Mouse (Mus musculus): Measurements from ENCODE around the gene Gzma. TPM values are rescaled to one million over a fixed set of nuclear protein-coding genes. Genes with fewer than 3 reads are reported as not detected.
A peak's percentile ranks its signal among the peaks of the same experiment; 100 is the strongest.

Gzma gene
- 0.33 and 0.71 TPM in 2 replicates for polyA plus RNA-seq (2015; fragmentation: Nextera tagmentation; extraction: Ambion mirVana)

DNA sequence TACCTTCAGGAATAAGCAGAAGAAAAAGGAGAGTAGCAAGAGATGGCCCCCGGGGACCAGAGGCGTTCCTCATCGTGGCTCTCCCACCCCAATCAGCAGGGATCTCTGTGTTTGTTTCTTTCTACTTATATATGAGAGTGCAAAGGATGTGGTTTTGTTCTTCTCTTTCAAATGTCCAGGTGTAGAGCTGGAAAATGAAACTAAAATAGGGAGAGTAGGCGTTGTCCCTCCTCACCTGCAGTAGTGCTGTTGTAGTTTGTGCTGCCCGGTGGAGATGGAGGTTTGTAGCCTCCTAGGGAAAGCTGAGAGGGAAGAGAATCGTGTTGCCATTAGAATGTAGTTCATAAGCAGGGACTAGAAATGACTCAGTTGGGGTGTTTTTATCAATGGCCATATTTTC lies at the start of gene Gzma:
TSS of gene Gzma (minus strand) at position 103 of the 400 bp plus-strand sequence.
- H3K4me2 ChIP-seq (replicated peaks; ENCODE audit: low read depth) = no peak within 1 kb of the TSS
- H3K9ac ChIP-seq (ENCODE audit: low read length) = no peak within 1 kb of the TSS
- ATAC-seq (ENCODE audit: low FRiP score, low TSS enrichment) (no peak), DNase-seq (ENCODE audit: low spot score) (no peak)
- no peaks in the 10 kb centered on the region for H3K4me1 ChIP-seq (replicated peaks; ENCODE audit: control insufficient read depth, insufficient read depth)
- H3K27ac ChIP-seq (replicated peaks) = no peak within 1 kb of the TSS
- no peak within 1 kb of the TSS for H3K4me3 ChIP-seq (ENCODE audit: low read depth, low read length)
- TF ChIP-seq CTCF (IDR thresholded peaks at IDR 0.05; ENCODE audit: low read depth) = no peak
- WGBS = 86% methylated on average over 6 of the region's 6 CpGs
- no peaks in the 10 kb centered on the region for H3K36me3 ChIP-seq (ENCODE audit: control insufficient read depth, insufficient read depth, low read length)
- H3K9me3 ChIP-seq (ENCODE audit: control insufficient read depth, low read length) = no peaks in the 10 kb centered on the region
- H3K27me3 ChIP-seq (ENCODE audit: control insufficient read depth, insufficient read depth, low read length) = no peaks in the 10 kb centered on the region

GRCm38 (mm10) chr13:113139597-113139996 lies 38.8 kb upstream of the Gzma start:
- Histone ChIP-seq H3K36me3 (ENCODE audit: control insufficient read depth, insufficient read depth, low read length) (no peaks in the 10 kb centered on the region), H3K4me2 (replicated peaks; ENCODE audit: low read depth) (no peak overlapping the region), H3K9ac (ENCODE audit: low read length) (no peak overlapping the region), H3K4me1 (replicated peaks; ENCODE audit: control insufficient read depth, insufficient read depth) (no peaks in the 10 kb centered on the region), H3K27me3 (ENCODE audit: control insufficient read depth, insufficient read depth, low read length) (no peaks in the 10 kb centered on the region), H3K4me3 (ENCODE audit: low read depth, low read length) (no peak overlapping the region), H3K27ac (replicated peaks) (no peak overlapping the region), H3K9me3 (ENCODE audit: control insufficient read depth, low read length) (no peaks in the 10 kb centered on the region)
- no peak for TF ChIP-seq EP300 (optimal IDR thresholded peaks at IDR 0.05)
- peak; percentile 21; the same call in 1 of the 2 replicates for TF ChIP-seq CTCF (IDR thresholded peaks at IDR 0.05; ENCODE audit: low read depth)
- no peak for DNase-seq (ENCODE audit: low spot score)
- no peak for ATAC-seq (ENCODE audit: low FRiP score, low TSS enrichment)
- WGBS = 86% methylated on average over 1 of the region's 1 CpGs

DNA sequence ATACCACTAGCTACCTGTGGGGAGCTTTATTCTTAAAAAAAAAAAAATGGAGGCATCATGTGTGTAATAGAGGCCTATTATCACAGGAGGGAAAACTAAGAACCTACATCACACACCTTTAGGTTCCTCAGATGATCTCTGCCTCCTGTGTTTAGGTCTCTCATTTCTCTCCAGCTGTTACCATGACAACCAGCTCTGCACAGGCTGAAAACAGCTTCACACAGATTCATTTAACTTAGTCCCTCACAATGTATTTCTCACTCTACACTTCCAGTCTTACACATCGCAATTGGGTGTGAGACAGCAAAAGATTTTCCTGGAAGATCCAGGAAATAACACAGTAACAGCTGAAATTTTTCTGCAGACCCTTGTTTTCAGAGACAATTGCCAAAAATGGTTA lies 29.2 kb upstream of the Gzma start:
- H3K27ac ChIP-seq (replicated peaks) = no peak overlapping the region
- no peak for TF ChIP-seq CTCF (IDR thresholded peaks at IDR 0.05; ENCODE audit: low read depth)
- no peak overlapping the region for H3K4me2 ChIP-seq (replicated peaks; ENCODE audit: low read depth)
- no peaks in the 10 kb centered on the region for H3K36me3 ChIP-seq (ENCODE audit: control insufficient read depth, insufficient read depth, low read length)
- no peak overlapping the region for H3K9ac ChIP-seq (ENCODE audit: low read length)
- no peaks in the 10 kb centered on the region for H3K27me3 ChIP-seq (ENCODE audit: control insufficient read depth, insufficient read depth, low read length)
- H3K4me3 ChIP-seq (ENCODE audit: low read depth, low read length) = no peak overlapping the region
- no peak for ATAC-seq (ENCODE audit: low FRiP score, low TSS enrichment)
- DNase-seq (ENCODE audit: low spot score) = no peak
- no peaks in the 10 kb centered on the region for H3K4me1 ChIP-seq (replicated peaks; ENCODE audit: control insufficient read depth, insufficient read depth)
- no peaks in the 10 kb centered on the region for H3K9me3 ChIP-seq (ENCODE audit: control insufficient read depth, low read length)
- 76% methylated on average over 1 of the region's 1 CpGs for WGBS

DNA sequence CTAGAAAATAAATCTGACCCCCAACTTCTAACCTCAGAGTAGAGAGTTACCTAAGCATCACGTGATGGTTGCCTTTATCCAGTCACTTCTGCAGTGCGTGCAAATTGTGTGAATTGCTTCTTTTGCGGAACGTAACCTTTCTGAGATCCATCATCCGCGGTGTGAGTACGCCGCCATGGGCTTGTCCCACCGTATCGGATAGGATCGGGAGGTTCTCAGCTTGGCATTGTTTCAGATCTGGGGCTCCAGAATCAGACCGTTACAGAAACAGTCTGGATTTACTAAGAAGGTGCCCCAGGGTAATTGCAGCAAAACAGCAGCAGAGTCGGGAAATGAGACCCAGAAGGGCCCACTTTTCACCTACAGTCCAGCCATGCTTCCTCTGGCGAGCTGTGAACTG lies 20.5 kb upstream of the Gzma start:
- Histone ChIP-seq H3K36me3 (ENCODE audit: control insufficient read depth, insufficient read depth, low read length) (no peaks in the 10 kb centered on the region), H3K4me3 (ENCODE audit: low read depth, low read length) (no peak overlapping the region), H3K9me3 (ENCODE audit: control insufficient read depth, low read length) (no peaks in the 10 kb centered on the region), H3K9ac (ENCODE audit: low read length) (no peak overlapping the region), H3K4me1 (replicated peaks; ENCODE audit: control insufficient read depth, insufficient read depth) (no peaks in the 10 kb centered on the region), H3K27ac (replicated peaks) (no peak overlapping the region), H3K4me2 (replicated peaks; ENCODE audit: low read depth) (no peak overlapping the region), H3K27me3 (ENCODE audit: control insufficient read depth, insufficient read depth, low read length) (no peaks in the 10 kb centered on the region)
- no peak for TF ChIP-seq CTCF (IDR thresholded peaks at IDR 0.05; ENCODE audit: low read depth)
- TF ChIP-seq EP300 (optimal IDR thresholded peaks at IDR 0.05) = no peak
- DNase-seq (ENCODE audit: low spot score) (no peak), ATAC-seq (ENCODE audit: low FRiP score, low TSS enrichment) (no peak)
- 89% methylated on average over 14 of the region's 14 CpGs for WGBS

DNA sequence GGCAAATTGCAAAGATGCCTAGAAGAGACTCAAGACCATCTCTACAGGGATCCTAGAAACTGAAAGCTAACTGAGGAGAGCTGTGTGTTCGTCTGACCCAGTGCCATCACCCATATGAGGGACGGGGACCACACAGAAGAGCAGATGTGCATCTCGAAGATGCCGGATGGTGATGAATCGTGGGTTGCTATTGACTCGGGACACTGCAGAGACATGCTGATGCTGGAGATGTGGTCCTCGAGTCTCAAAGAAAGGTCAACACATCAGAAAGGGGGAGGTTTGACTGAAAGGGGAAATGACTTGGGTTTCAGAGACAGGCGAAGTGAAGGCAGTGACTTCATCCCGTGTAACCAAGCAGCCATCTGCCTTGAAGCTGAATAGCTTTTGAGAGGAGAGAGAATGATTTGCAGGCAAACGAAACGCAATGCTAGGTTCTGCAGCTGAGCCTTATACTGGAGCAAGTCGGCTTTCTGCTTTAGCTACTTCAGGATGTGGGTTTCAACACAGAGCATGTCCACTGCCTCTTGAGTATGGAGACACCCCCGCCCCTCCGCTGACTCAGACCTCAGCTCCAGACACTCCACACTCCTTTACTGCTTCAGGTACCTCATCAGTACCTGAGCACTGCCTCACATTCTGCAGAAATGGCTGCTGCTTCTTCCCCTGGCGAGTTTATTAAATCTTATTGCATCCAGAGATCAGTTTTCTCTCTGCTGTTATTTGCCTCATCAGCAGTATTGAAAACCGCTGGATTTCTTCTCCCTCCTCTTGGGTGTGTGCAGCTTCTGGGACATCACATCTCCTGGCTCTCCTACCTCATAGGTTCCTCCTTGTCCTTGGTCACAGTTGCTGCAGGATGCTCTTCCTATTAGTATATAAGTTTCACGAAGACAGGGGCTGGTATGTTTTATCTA lies 19.8 kb upstream of the Gzma start:
- H3K9me3 ChIP-seq (ENCODE audit: control insufficient read depth, low read length) = no peaks in the 10 kb centered on the region
- WGBS = 86% methylated on average over 17 of the region's 17 CpGs
- no peak for TF ChIP-seq CTCF (IDR thresholded peaks at IDR 0.05; ENCODE audit: low read depth)
- no peak for TF ChIP-seq EP300 (optimal IDR thresholded peaks at IDR 0.05)
- H3K4me3 ChIP-seq (ENCODE audit: low read depth, low read length) = no peak overlapping the region
- DNase-seq (ENCODE audit: low spot score) (no peak), ATAC-seq (ENCODE audit: low FRiP score, low TSS enrichment) (no peak)
- no peak overlapping the region for H3K4me2 ChIP-seq (replicated peaks; ENCODE audit: low read depth)
- H3K36me3 ChIP-seq (ENCODE audit: control insufficient read depth, insufficient read depth, low read length) = no peaks in the 10 kb centered on the region
- H3K9ac ChIP-seq (ENCODE audit: low read length) = no peak overlapping the region
- no peaks in the 10 kb centered on the region for H3K27me3 ChIP-seq (ENCODE audit: control insufficient read depth, insufficient read depth, low read length)
- H3K27ac ChIP-seq (replicated peaks) = no peak overlapping the region
- H3K4me1 ChIP-seq (replicated peaks; ENCODE audit: control insufficient read depth, insufficient read depth) = no peaks in the 10 kb centered on the region

DNA sequence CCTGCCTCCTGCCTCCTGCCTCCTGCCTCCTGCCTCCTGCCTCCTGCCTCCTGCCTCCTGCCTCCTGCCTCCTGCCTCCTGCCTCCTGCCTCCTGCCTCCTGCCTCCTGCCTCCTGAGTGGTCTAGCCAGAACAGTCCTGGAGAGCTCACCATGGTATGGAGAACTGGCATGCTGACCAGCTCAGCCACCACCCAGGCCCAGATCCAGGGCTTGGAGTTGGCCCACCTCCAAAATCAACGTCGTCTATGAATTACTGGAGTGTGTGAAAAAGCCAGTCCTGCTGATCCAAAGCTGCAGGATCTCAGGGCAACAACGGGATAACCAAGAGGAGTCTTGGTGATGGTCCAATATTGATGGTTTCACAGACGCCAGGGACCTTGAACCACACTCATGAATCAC lies 18.2 kb upstream of the Gzma start:
- Histone ChIP-seq H3K36me3 (ENCODE audit: control insufficient read depth, insufficient read depth, low read length) (no peaks in the 10 kb centered on the region), H3K9ac (ENCODE audit: low read length) (no peak overlapping the region), H3K9me3 (ENCODE audit: control insufficient read depth, low read length) (no peaks in the 10 kb centered on the region), H3K4me1 (replicated peaks; ENCODE audit: control insufficient read depth, insufficient read depth) (no peaks in the 10 kb centered on the region), H3K27me3 (ENCODE audit: control insufficient read depth, insufficient read depth, low read length) (no peaks in the 10 kb centered on the region), H3K4me2 (replicated peaks; ENCODE audit: low read depth) (no peak overlapping the region), H3K27ac (replicated peaks) (no peak overlapping the region), H3K4me3 (ENCODE audit: low read depth, low read length) (no peak overlapping the region)
- ATAC-seq (ENCODE audit: low FRiP score, low TSS enrichment) (no peak), DNase-seq (ENCODE audit: low spot score) (peak; percentile 23)
- TF ChIP-seq CTCF (IDR thresholded peaks at IDR 0.05; ENCODE audit: low read depth) = no peak
- no peak for TF ChIP-seq EP300 (optimal IDR thresholded peaks at IDR 0.05)
- 34% methylated on average over 4 of the region's 4 CpGs for WGBS

Measured in stomach, postnatal 0 days (tissue).